Mouse (Mus musculus) Patski (cell line): ENCODE data around the gene Adad1. TPM values are rescaled to one million over a fixed set of nuclear protein-coding genes. Genes with fewer than 3 reads are reported as not detected.

Experiments used
- ATAC-seq: fragments of 100-300 bp; one replicate; pipeline ENCODE4 v1.8.0; 2021
- CTCF ChIA-PET: fragments of 350-600 bp; sonication (Branson Sonifier 250); formaldehyde crosslinking; loops from one replicate; lab custom pipeline; 2022; ENCODE audit warnings: inconsistent platforms; lab: Charles Lee
- POLR2A ChIA-PET: fragments of 350-600 bp; sonication (Branson Sonifier 250); formaldehyde crosslinking; loops from one replicate; lab custom pipeline; 2022; ENCODE audit warnings: antibody characterized with exemption, inconsistent platforms; lab: Charles Lee
- DNase-seq: peaks from one replicate; pipeline ENCODE4 v3.0.0-alpha.2; 2011; ENCODE audit warnings: low read depth, low spot score
- H3K27me3 ChIP-seq: fragments of 371-371 bp; one replicate; pipeline ENCODE4 v1.5.1; 2021
- CTCF ChIP-seq: fragments of 100-300 bp; IDR thresholded peaks from one replicate; pipeline ENCODE4 v1.5.1; 2021
- in situ Hi-C: fragments of 300-500 bp; cut with MboI; formaldehyde crosslinking; loops from 3 replicates; pipeline ENCODE4 v1.11.1; 2018; ENCODE audit warnings: low pct_unique_long_range_greater_than_20kb, mixed read lengths
- polyA plus RNA-seq: library from polyadenylated mRNA; unstranded; gene quantifications from one replicate; pipeline ENCODE4 v1.2.3, GENCODE M21; 2021

Adad1 gene
- polyA plus RNA-seq, 1 experiment from 2014 or later: not detected

DNA sequence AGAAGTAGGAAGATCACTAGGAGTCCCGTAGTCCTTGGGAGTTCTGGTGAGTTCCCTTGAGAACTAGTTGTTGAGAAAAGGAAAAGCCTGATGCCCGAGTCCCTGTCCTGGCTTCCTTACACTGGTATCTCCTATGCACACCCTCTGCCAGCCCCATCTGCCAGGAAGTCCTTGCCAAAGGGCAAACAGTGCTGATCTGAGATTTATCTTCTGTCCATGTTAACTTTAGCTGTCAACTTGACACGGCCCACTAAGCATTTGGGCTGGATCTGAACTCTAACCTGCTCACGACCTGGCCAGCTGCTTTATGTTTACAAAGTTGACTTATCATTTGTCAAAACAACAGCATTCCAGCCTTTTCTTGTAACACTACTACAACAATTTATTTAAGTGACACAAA is 73.9 kb downstream of the Adad1 start:
- H3K27me3 ChIP-seq: peaks cover 33% of the 10 kb centered on the region
- no peak for TF ChIP-seq CTCF
- in situ Hi-C loops: no loop called here
- CTCF ChIA-PET: interaction anchor here (0.9 to 1.8 kb wide), 2 partner anchors 12 to 19 kb away, joined by 3 to 4 read pairs; partner anchors contain the start of gene Il2
- no peak for ATAC-seq
- DNase-seq: no peak
- POLR2A ChIA-PET: no interaction called here

DNA sequence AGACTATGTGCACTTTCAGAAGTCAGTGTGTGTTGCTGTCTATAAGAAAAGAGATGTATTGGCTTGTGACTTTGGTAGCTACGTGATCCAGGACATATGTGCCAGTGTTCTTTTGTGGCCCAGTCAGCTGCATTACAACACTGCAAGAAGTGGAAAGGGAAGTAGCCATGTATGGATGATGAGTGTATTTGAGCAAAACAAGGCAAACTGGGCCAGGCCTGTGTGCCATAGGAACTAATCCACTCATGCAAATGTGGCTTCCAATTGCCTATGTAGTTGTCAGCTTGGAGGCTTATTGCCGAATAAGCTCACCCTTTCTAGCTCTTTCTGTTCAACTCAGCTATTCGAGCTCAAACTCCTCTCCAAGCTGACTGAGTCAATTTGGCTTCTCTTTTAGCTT is 75.9 kb downstream of the Adad1 start:
- H3K27me3 ChIP-seq: peaks cover 23% of the 10 kb centered on the region
- POLR2A ChIA-PET: no interaction called here
- CTCF ChIA-PET: interaction anchor here (1.2 to 1.6 kb wide), 5 partner anchors 9 to 20 kb away, joined by 3 to 5 read pairs (median 3); no protein-coding TSS in a partner anchor
- DNase-seq (no peak), ATAC-seq (no peak)
- in situ Hi-C loops: no loop called here
- no peak for TF ChIP-seq CTCF

DNA sequence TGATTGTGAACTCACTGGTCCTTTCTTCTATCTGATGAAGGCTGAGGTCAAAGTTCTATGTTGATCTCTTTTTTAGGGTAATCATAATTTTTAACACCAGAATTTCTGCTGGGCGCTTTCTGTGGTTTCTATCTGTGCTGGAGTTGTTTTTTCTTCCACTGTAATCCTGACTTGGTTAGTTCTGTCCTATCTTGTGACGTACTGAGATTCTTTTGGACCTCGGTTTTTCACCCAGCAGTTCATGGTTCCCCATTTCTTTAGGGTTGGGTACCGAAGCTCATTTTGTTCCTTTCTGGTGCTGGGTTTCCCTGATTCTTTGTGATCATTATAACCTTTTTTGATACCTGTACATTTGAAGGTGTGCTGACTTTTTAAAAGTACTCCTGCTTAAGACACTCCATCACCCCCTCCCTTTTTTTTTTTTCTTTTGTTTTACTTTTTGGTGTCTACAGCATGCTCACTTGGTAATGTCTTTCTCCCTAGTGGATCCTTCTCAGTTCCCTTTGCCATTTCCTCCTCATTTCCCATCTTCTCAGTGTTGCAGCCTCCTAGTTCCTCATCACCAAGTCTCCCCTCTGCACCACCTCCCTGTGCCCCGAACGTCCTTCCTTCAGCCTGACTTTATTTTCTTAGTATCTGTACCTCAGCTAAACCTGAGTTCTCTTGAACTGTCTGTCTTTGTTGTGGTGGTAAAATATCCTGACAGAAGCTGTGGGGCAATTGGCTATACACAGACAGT is 77.0 kb downstream of the Adad1 start:
- DNase-seq: no peak
- ChIA-PET CTCF (interaction anchor here (1.2 to 1.6 kb wide), 2 partner anchors 12 to 22 kb away, joined by 3 to 4 read pairs; no protein-coding TSS in a partner anchor), POLR2A (interaction anchor here (0.6 kb wide), 1 partner anchor 67 kb away, joined by 5 read pairs; no protein-coding TSS in a partner anchor)
- TF ChIP-seq CTCF: no peak
- in situ Hi-C loops: no loop called here
- no peak for ATAC-seq
- H3K27me3 ChIP-seq: peaks cover 21% of the 10 kb centered on the region

DNA sequence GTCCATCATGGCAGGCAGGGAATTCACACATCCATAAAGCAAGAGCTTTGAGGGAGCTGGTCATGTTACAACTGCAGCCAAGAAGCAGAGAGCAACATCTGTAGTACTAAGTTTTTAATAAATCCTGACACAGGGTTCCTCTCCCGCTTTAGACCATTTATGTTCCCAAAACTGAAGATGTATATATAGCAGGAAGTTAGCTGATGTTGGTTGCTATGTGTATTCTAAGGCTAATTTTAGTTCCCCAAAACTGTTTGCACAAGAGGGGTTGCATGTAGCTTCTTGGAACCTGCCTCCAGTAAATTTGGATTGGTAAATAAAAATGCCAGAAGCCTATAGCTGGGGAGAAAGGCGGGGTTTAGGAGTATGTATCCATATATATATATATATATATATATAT is 78.5 kb downstream of the Adad1 start:
- POLR2A ChIA-PET: interaction anchor here (0.7 kb wide), 1 partner anchor 359 kb away, joined by 5 read pairs; no protein-coding TSS in a partner anchor
- no peak for DNase-seq
- no peak for ATAC-seq
- no peak for TF ChIP-seq CTCF
- in situ Hi-C loops: no loop called here
- CTCF ChIA-PET: interaction anchor here (1.5 kb wide), 1 partner anchor 41 kb away, joined by 3 read pairs; no protein-coding TSS in a partner anchor
- H3K27me3 ChIP-seq: peaks cover 25% of the 10 kb centered on the region

DNA sequence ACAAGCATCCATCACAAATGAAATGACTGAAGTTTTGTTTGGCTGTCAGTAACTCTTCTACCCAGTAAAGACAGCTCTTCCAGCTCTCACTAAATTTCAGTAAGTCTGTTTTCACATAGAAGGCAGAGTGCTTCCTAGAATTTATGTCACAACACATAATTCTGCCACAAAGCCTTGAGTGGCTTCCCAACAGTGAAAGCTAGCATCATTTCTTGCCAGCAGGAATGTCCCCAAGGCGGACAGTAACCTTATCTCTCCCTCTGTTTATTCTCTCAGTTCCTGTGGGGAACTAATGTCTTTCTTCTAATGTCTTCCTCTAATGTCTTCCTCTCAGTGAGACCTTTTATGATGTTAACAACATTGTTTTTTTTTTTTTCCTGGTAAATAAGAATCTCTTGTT is 81.7 kb downstream of the Adad1 start:
- ChIA-PET POLR2A (no interaction called here), CTCF (no interaction called here)
- peaks cover 20% of the 10 kb centered on the region for H3K27me3 ChIP-seq
- no peak for TF ChIP-seq CTCF
- in situ Hi-C loops: no loop called here
- no peak for ATAC-seq
- no peak for DNase-seq

DNA sequence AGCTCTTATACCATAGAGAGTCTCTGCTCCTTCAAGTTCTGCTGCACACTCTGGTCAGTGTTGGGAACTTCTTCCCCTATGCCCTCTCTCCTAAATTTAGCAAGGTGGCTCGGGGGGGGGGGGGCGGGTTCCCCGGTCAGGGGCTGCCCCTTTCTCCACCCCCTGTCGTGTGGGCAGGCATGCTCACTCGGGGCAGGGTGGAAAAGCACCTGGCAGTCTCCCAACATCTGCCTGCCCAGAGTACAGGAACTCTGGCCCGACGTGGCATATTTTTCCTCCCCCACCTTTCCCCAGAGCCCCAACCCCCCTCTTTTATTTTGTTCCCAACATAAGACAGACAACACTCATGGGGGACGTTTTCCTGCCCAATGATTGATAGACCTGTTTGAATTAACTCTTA is 83.1 kb downstream of the Adad1 start:
- ChIA-PET CTCF (no interaction called here), POLR2A (interaction anchor here (1.5 kb wide), 1 partner anchor 15 kb away, joined by 3 read pairs; no protein-coding TSS in a partner anchor)
- TF ChIP-seq CTCF: no peak
- DNase-seq (no peak), ATAC-seq (no peak)
- in situ Hi-C loops: no loop called here
- peaks cover 29% of the 10 kb centered on the region for H3K27me3 ChIP-seq

DNA sequence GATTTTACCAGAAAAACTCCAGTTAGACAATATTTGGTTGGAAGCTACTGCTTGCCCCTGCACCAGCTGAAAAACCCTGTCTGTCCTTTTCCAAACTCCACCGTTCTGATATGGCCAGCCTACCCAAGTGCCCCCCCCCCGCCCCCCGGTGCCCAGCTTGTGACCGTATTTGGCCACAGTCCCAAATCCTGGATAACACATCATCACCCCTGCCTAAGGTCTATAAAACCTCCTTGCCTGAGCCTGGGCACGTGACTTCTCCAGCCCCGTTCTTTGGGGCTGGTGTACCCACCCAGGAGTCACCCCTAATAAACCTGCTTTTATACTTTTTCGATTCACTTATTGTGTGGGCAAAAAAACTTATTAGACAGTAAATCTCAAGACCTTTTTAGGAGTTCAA is 83.5 kb downstream of the Adad1 start:
- no peak for TF ChIP-seq CTCF
- ATAC-seq: no peak
- ChIA-PET POLR2A (interaction anchor here (1.5 kb wide), 1 partner anchor 15 kb away, joined by 3 read pairs; no protein-coding TSS in a partner anchor), CTCF (interaction anchor here (2.1 kb wide), 1 partner anchor 8 kb away, joined by 5 read pairs; no protein-coding TSS in a partner anchor)
- in situ Hi-C loops: no loop called here
- DNase-seq: no peak
- peaks cover 29% of the 10 kb centered on the region for H3K27me3 ChIP-seq

DNA sequence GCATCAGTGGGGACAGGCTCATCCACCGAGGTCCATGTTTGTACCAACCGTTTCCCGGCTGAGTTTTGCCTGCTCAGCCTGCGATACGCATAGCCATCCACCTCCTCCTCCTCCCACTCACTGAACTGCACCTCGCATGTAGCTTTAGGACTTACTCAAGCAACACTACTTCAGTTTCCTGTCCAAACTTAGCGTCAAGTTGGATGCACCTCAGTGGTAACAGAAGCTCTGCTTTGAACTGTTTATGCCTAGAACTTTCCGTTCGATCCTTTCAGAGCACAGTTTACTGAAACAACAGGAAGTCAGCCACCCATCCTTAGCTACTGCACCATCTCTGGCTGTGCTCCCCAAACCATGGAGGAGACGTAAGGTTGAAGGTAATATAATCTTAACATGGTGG is 88.9 kb downstream of the Adad1 start:
- ChIA-PET POLR2A (no interaction called here), CTCF (interaction anchor here (0.8 to 1.7 kb wide), 3 partner anchors 9 to 39 kb away, joined by 3 to 4 read pairs (median 3); no protein-coding TSS in a partner anchor)
- in situ Hi-C loops: no loop called here
- H3K27me3 ChIP-seq: peaks cover 14% of the 10 kb centered on the region
- TF ChIP-seq CTCF: no peak
- no peak for DNase-seq
- ATAC-seq: no peak

DNA sequence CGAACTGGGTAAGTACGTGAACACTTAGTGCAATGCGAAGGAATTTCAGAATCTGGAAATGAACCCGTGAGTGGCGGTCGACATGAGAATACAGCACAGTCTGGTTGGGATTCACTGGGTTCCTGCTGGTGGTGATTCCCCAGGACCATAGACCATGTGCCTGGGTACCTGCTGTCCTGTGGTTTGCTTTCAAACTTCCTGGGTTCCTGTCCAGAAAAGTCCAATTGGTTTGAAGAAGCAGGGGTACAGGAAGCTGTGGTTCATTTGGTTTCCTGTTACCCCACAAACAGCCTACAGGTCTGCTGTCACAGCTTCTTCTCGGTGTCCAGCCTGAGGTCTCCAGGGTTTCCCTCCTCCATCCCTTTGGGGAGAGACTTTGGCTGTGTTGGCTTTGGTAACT is 89.7 kb downstream of the Adad1 start:
- ATAC-seq (no peak), DNase-seq (no peak)
- ChIA-PET CTCF (interaction anchor here (1.1 kb wide), 1 partner anchor 51 kb away, joined by 4 read pairs; no protein-coding TSS in a partner anchor), POLR2A (no interaction called here)
- in situ Hi-C loops: no loop called here
- H3K27me3 ChIP-seq: peaks cover 14% of the 10 kb centered on the region
- TF ChIP-seq CTCF: no peak

DNA sequence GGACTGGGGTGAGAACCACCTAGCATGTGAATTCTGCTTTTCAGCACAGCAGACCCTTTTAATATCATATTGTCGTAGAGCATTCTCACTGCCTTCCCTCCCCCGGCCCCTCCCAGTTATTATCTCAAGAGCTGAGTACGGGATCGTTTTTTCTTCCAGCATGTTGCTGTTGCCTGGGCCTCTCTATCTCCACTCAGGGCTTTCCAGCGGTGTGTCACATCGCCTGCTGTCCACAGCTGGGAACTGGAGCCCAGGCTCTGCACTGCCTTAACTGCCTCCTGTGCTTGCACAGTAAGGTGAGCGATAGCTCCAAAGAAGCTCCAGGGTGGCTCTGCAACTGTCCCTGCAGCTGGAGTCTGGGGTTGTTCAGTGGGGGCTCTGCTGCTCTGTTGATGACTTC is 91.1 kb downstream of the Adad1 start:
- POLR2A ChIA-PET: no interaction called here
- CTCF ChIA-PET: interaction anchor here (1.1 kb wide), 1 partner anchor 11 kb away, joined by 4 read pairs; no protein-coding TSS in a partner anchor

DNA sequence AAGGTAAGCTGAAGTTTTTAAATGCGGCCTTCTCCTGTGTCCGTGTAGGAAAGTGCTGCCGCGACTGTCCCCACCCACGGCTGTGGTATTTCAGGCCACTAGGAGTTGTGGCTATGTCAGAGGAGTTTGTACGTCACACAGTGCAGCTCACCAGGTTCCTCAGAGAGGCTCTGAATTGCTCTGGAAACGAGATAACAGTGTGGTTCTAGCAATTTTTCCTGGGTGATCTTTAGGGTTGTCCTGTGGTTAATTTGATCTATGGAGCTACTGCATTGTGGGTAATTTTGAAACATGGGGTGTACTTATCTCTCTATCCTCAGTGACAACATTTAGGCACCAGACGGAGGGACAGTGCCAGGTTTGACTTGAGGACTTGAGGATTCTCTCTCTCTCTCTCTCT is 93.8 kb downstream of the Adad1 start:
- DNase-seq: no peak
- peaks cover 7% of the 10 kb centered on the region for H3K27me3 ChIP-seq
- in situ Hi-C loops: no loop called here
- no peak for TF ChIP-seq CTCF
- ChIA-PET POLR2A (no interaction called here), CTCF (no interaction called here)
- no peak for ATAC-seq

More for the DNA sequence above, 91.1 kb downstream of the Adad1 start:
- DNase-seq: no peak
- H3K27me3 ChIP-seq: peaks cover 15% of the 10 kb centered on the region
- in situ Hi-C loops: no loop called here
- no peak for ATAC-seq
- TF ChIP-seq CTCF: no peak
